Mouse (Mus musculus) cerebellum, adult 2 months (tissue): ENCODE results near the gene Pmpca.

Experiments used
- CTCF ChIP-seq: fragments of 200-500 bp; IDR thresholded peaks from 2 replicates; pipeline ENCODE4 v1.5.1; 2011; ENCODE audit warnings: low read depth, mild to moderate bottlenecking, control low read depth, low read length, moderate library complexity, borderline replicate concordance; ENCODE audit not compliant: insufficient read depth
- POLR2A ChIP-seq: fragments of 200-500 bp; IDR thresholded peaks from 2 replicates; pipeline ENCODE4 v1.6.1; 2011; ENCODE audit warnings: low read length, control low read depth, borderline replicate concordance; ENCODE audit not compliant: insufficient read depth

- TF ChIP-seq CTCF = no peak
- TF ChIP-seq POLR2A = no peak
These were observed 40.9 kb upstream of the Pmpca start for GRCm38 (mm10) chr2:26348241-26348640.
